Mouse (Mus musculus): Measurements from ENCODE around the gene Rgs7.

The Rgs7 gene

GRCm38 (mm10) chr1:175491861-175492682, at the start of gene Rgs7:
TSS of gene Rgs7 (minus strand) at chr1:175492500.
- no peak for DNase-seq (ENCODE audit: extremely low read depth, insufficient read length, low spot score)

GRCm38 (mm10) chr1:175540700-175541099, 48.4 kb upstream of the Rgs7 start:
- DNase-seq (ENCODE audit: extremely low read depth, insufficient read length, low spot score) = no peak

- DNase-seq (ENCODE audit: extremely low read depth, insufficient read length, low spot score) = no peak
Measured at GRCm38 (mm10) chr1:175537321-175537720, 45.0 kb upstream of the Rgs7 start.

- no peak for DNase-seq (ENCODE audit: extremely low read depth, insufficient read length, low spot score)
Measured at GRCm38 (mm10) chr1:175529858-175530257, 37.6 kb upstream of the Rgs7 start.

- DNase-seq (ENCODE audit: extremely low read depth, insufficient read length, low spot score) = no peak
Measured at GRCm38 (mm10) chr1:175524626-175525294, 32.5 kb upstream of the Rgs7 start.

- no peak for DNase-seq (ENCODE audit: extremely low read depth, insufficient read length, low spot score)
Measured at GRCm38 (mm10) chr1:175523572-175523971, 31.3 kb upstream of the Rgs7 start.

GRCm38 (mm10) chr1:175514543-175514942, 22.2 kb upstream of the Rgs7 start:
- no peak for DNase-seq (ENCODE audit: extremely low read depth, insufficient read length, low spot score)

GRCm38 (mm10) chr1:175512173-175512572, 19.9 kb upstream of the Rgs7 start:
- no peak for DNase-seq (ENCODE audit: extremely low read depth, insufficient read length, low spot score)

- no peak for DNase-seq (ENCODE audit: extremely low read depth, insufficient read length, low spot score)
Measured at GRCm38 (mm10) chr1:175509989-175510388, 17.7 kb upstream of the Rgs7 start.

GRCm38 (mm10) chr1:175492683-175493043, 363 bp upstream of the Rgs7 start:
- no peak for DNase-seq (ENCODE audit: extremely low read depth, insufficient read length, low spot score)

- no peak for DNase-seq (ENCODE audit: extremely low read depth, insufficient read length, low spot score)
Measured at GRCm38 (mm10) chr1:175491511-175491860, 814 bp downstream of the Rgs7 start.

GRCm38 (mm10) chr1:175485109-175485508, 7.2 kb downstream of the Rgs7 start:
- no peak for DNase-seq (ENCODE audit: extremely low read depth, insufficient read length, low spot score)

- DNase-seq (ENCODE audit: extremely low read depth, insufficient read length, low spot score) = no peak
Measured at GRCm38 (mm10) chr1:175473060-175473459, 19.2 kb downstream of the Rgs7 start.

GRCm38 (mm10) chr1:175469087-175469788, 23.1 kb downstream of the Rgs7 start:
- no peak for DNase-seq (ENCODE audit: extremely low read depth, insufficient read length, low spot score)

GRCm38 (mm10) chr1:175464566-175464965, 27.7 kb downstream of the Rgs7 start:
- DNase-seq (ENCODE audit: extremely low read depth, insufficient read length, low spot score) = no peak

GRCm38 (mm10) chr1:175462351-175462750, 29.9 kb downstream of the Rgs7 start:
- DNase-seq (ENCODE audit: extremely low read depth, insufficient read length, low spot score) = no peak

- DNase-seq (ENCODE audit: extremely low read depth, insufficient read length, low spot score) = no peak
Measured at GRCm38 (mm10) chr1:175454041-175454636, 38.2 kb downstream of the Rgs7 start.

GRCm38 (mm10) chr1:175448017-175448416, 44.3 kb downstream of the Rgs7 start:
- DNase-seq (ENCODE audit: extremely low read depth, insufficient read length, low spot score) = no peak

GRCm38 (mm10) chr1:175442939-175443338, 49.4 kb downstream of the Rgs7 start:
- no peak for DNase-seq (ENCODE audit: extremely low read depth, insufficient read length, low spot score)

- DNase-seq (ENCODE audit: extremely low read depth, insufficient read length, low spot score) = no peak
Measured at GRCm38 (mm10) chr1:175442025-175442424, 50.3 kb downstream of the Rgs7 start.

- no peak for DNase-seq (ENCODE audit: extremely low read depth, insufficient read length, low spot score)
Measured at GRCm38 (mm10) chr1:175433622-175434204, 58.6 kb downstream of the Rgs7 start.
